Mouse (Mus musculus) stomach, postnatal 0 days (tissue): ENCODE data around the gene Myh15.

ENCODE experiments used
- CTCF ChIP-seq: IDR thresholded peaks from 2 replicates; pipeline ENCODE4 v1.5.1; 2016; ENCODE audit warnings: antibody characterized with exemption, low read depth, mild to moderate bottlenecking, moderate library complexity
- EP300 ChIP-seq: optimal IDR thresholded peaks from 2 replicates; pipeline ENCODE3; 2016; ENCODE audit warnings: antibody characterized with exemption

- TF ChIP-seq CTCF (no peak), EP300 (no peak)
Observed at GRCm38 (mm10) chr16:49037771-49038170, 19.5 kb upstream of the Myh15 start.
